Mouse (Mus musculus) CH12.LX (cell line): ENCODE measurements at regions not wholly inside any gene's neighbourhood (a gene's known extent, or its start where the extent isn't known, plus 50 kb on each side); places are given as distances from the start of the nearest gene placed in this dataset.

ENCODE experiments used
- DNase-seq: peaks from one replicate; pipeline ENCODE4 v3.0.0-alpha.2; 2013; ENCODE audit errors: extremely low read depth
- H3K27ac ChIP-seq: 2 replicates; pipeline ENCODE4 v1.5.1; 2012; ENCODE audit warnings: low read depth, mild to moderate bottlenecking, control low read depth, moderate library complexity; ENCODE audit not compliant: insufficient read depth
- H3K27me3 ChIP-seq: replicated peaks from 2 replicates; pipeline ENCODE3; 2012; ENCODE audit warnings: inconsistent platforms
- H3K36me3 ChIP-seq, 2 experiments: replicated peaks in 1 of 2; 2 replicates each; pipeline versions ENCODE3 to v1.6.1; 2012; ENCODE audit warnings: inconsistent platforms in 1 of 2, low read length in 1 of 2, mild to moderate bottlenecking in 1 of 2, mixed read lengths in 1 of 2, moderate library complexity in 1 of 2; ENCODE audit not compliant: control insufficient read depth in 1 of 2, insufficient read depth in 1 of 2
- H3K4me1 ChIP-seq, 2 experiments: 2 replicates each; pipeline ENCODE4 v1.6.1; 2012; ENCODE audit warnings: inconsistent platforms in 1 of 2, moderate library complexity in 1 of 2; ENCODE audit not compliant: insufficient read depth in 2 of 2, control insufficient read depth in 1 of 2
- H3K4me2 ChIP-seq: 2 replicates; pipeline ENCODE4 v1.6.1; 2012; ENCODE audit warnings: low read depth, mild to moderate bottlenecking, control low read depth; ENCODE audit not compliant: poor library complexity, insufficient read depth, severe bottlenecking
- H3K4me3 ChIP-seq, 3 experiments: fragments of 150-350 bp in 1 of 3; sonication (generic) in 1 of 3; replicated peaks in 1 of 3; 2 replicates each; pipeline versions ENCODE3 to v1.5.1; 2011 to 2012; ENCODE audit warnings: low read depth in 2 of 3, low read length in 2 of 3, mild to moderate bottlenecking in 2 of 3, moderate library complexity in 2 of 3, control low read depth in 1 of 3, improper control_type of control experiment in 1 of 3, inconsistent platforms in 1 of 3, mixed read lengths in 1 of 3; ENCODE audit not compliant: poor library complexity in 1 of 3
- H3K79me2 ChIP-seq: replicated peaks from 2 replicates; pipeline ENCODE4 v1.6.1; 2012; ENCODE audit warnings: mild to moderate bottlenecking, moderate library complexity; ENCODE audit not compliant: control insufficient read depth, poor library complexity, insufficient read depth, severe bottlenecking; ENCODE audit errors: extremely low read depth
- H3K9ac ChIP-seq: 2 replicates; pipeline ENCODE4 v1.6.1; 2012; ENCODE audit warnings: low read depth, mild to moderate bottlenecking, control low read depth, moderate library complexity; ENCODE audit not compliant: insufficient read depth
- H3K9me3 ChIP-seq: replicated peaks from 2 replicates; pipeline ENCODE3; 2012; ENCODE audit warnings: low read length, inconsistent platforms, mixed read lengths
- CTCF ChIP-seq, 2 experiments: IDR thresholded peaks in 1 of 2; conservative IDR thresholded peaks in 1 of 2; 2 replicates each; pipeline ENCODE4 v1.5.1; 2011 to 2012; ENCODE audit warnings: low read depth in 2 of 2, low read length in 2 of 2, improper control_type of control experiment in 1 of 2, inconsistent platforms in 1 of 2, mild to moderate bottlenecking in 1 of 2, moderate library complexity in 1 of 2
- ETS1 ChIP-seq: conservative IDR thresholded peaks from 2 replicates; pipeline ENCODE4 v1.6.1; 2012; ENCODE audit warnings: low read depth, mild to moderate bottlenecking, inconsistent platforms, low read length, improper control_type of control experiment, moderate library complexity
- GABPA ChIP-seq: IDR thresholded peaks from 2 replicates; pipeline ENCODE4 v1.6.1; 2012; ENCODE audit warnings: low read depth, low read length, improper control_type of control experiment, inconsistent platforms; ENCODE audit not compliant: insufficient replicate concordance
- JUN ChIP-seq: IDR thresholded peaks from 2 replicates; pipeline ENCODE4 v1.6.1; 2011; ENCODE audit warnings: low read depth, mild to moderate bottlenecking, low read length, improper control_type of control experiment, moderate library complexity; ENCODE audit not compliant: insufficient read depth
- JUND ChIP-seq: conservative IDR thresholded peaks from 2 replicates; pipeline ENCODE4 v1.6.1; 2011; ENCODE audit warnings: low read depth, low read length, improper control_type of control experiment
- MAFK ChIP-seq: IDR thresholded peaks from 2 replicates; pipeline ENCODE4 v1.6.1; 2011; ENCODE audit warnings: low read length, improper control_type of control experiment; ENCODE audit not compliant: insufficient replicate concordance
- USF1 ChIP-seq: IDR thresholded peaks from 2 replicates; pipeline ENCODE4 v1.6.1; 2014; ENCODE audit warnings: low read depth, mild to moderate bottlenecking, inconsistent platforms, low read length, improper control_type of control experiment
- dilution Hi-C: fragments of 300-500 bp; cut with MboI; formaldehyde crosslinking; loops from 2 replicates; pipeline ENCODE4 v1.14.3; 2020; ENCODE audit warnings: low sequenced_read_pairs; ENCODE audit not compliant: extremely low pct_unique_long_range_greater_than_20kb, extremely low pct_ligation_motif_present
- in situ Hi-C: fragments of 300-500 bp; cut with MboI; formaldehyde crosslinking; loops from 3 replicates; pipeline ENCODE4 v1.14.3; 2019; ENCODE audit warnings: low sequenced_read_pairs, low pct_ligation_motif_present, low pct_unique_long_range_greater_than_20kb, mixed read lengths

DNA sequence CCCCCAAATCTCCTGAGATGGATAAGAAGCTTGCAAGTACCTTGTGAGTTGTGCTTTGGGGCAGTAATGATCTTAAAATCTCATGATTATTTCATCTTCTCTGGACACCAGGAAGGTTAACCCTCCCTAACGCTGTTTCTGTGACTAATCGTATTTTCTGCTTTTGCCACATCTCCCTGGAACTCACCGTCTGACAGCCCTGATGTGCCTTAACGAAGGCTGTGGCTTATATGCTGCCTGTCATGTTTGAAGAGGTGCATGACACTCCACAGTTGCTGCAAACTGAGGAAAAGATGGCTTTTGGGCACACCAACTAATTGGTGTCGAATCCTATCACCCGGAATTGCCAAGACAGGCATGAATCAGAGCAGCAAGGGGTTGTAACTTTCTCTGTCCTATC, 713.8 kb downstream of the Sorcs3 start:
- no peaks in the 10 kb centered on the region for H3K27me3 ChIP-seq
- dilution Hi-C loops, result no loop called here
- in situ Hi-C loops, result no loop called here
- no peak overlapping the region for H3K4me3 ChIP-seq
- no peak for DNase-seq
- H3K4me2 ChIP-seq, result no peak overlapping the region
- H3K9ac ChIP-seq, result no peak overlapping the region
- no peak overlapping the region for H3K27ac ChIP-seq
- peaks cover 33% of the 10 kb centered on the region for H3K9me3 ChIP-seq
- H3K79me2 ChIP-seq, result no peaks in the 10 kb centered on the region
- no peaks in the 10 kb centered on the region for H3K36me3 ChIP-seq
- TF ChIP-seq MAFK (no peak), USF1 (no peak), ETS1 (no peak), JUND (no peak), CTCF (conservative IDR thresholded peaks at IDR 0.05 in 1 of 2, IDR thresholded peaks at IDR 0.05 in 1 of 2; ENCODE audit: low read depth in 2 of 2, low read length in 2 of 2) (no peak), JUN (no peak), GABPA (no peak)
- H3K4me1 ChIP-seq, result no peaks in the 10 kb centered on the region

DNA sequence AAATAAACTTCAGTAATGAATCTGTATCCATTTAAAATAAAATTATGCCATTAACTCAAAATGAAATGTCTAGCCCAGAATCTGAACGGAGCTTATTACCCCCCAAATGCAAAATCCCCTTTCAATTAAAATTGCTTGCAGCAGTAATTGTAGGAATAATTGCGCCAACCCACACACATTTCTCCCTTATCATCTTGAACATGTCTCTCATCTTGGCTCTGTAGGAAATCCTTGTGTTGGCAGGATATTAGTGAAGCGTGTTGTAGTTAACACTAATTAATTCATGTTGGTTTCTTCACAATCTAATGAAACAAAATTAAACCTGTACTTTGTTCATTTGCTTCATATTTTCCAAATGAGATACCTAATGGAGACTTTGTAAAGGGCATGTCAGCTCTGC, 741.8 kb downstream of the Sorcs3 start:
- dilution Hi-C loops, result no loop called here
- DNase-seq, result no peak
- Histone ChIP-seq H3K36me3 (no peaks in the 10 kb centered on the region), H3K4me1 (no peaks in the 10 kb centered on the region), H3K9ac (no peak overlapping the region)
- no peak for TF ChIP-seq USF1
- TF ChIP-seq, all 38 proteins: peak for 0
- Histone ChIP-seq H3K9me3 (peaks cover 19% of the 10 kb centered on the region), H3K4me3 (no peak overlapping the region), H3K4me2 (no peak overlapping the region), H3K27ac (no peak overlapping the region), H3K27me3 (no peaks in the 10 kb centered on the region), H3K79me2 (no peaks in the 10 kb centered on the region)
- in situ Hi-C loops, result no loop called here
